Comparison of ENCODE assay signal across 8 mouse cellular contexts in genomic region chr19:42519760-42520159, GRCm38 (mm10). TPM values are rescaled to one million over a fixed set of nuclear protein-coding genes. Genes with fewer than 3 reads are reported as not detected.
A peak's percentile ranks its signal among the peaks of the same experiment; 100 is the strongest.
DNase-seq lines count a peak whose midpoint lies in the region; ATAC-seq and TF ChIP-seq lines count a peak whose summit lies in the region.

No protein-coding gene starts in this region.

- H3K27ac ChIP-seq in heart, embryonic 11.5 days (ENCODE audit: low read depth, low read length) = no peak overlapping the region
- H3K27ac ChIP-seq in embryonic facial prominence, embryonic 12.5 days = no peak overlapping the region
- H3K27ac ChIP-seq in limb, embryonic 10.5 days = no peak overlapping the region

- peak overlapping the region; percentile 93 for H3K4me3 ChIP-seq in heart, embryonic 11.5 days (ENCODE audit: low read depth, low read length)
- H3K4me3 ChIP-seq in C2C12 (ENCODE audit: insufficient read depth, poor library complexity, severe bottlenecking) = peak overlapping the region; percentile 84
- H3K4me3 ChIP-seq in embryonic facial prominence, embryonic 12.5 days = peak overlapping the region; percentile 94
- H3K4me3 ChIP-seq in limb, embryonic 10.5 days = peak overlapping the region; percentile 90

- peaks cover 12% of the 10 kb centered on the region; the same call in 1 of the 2 replicates for H3K27me3 ChIP-seq in heart, embryonic 11.5 days (ENCODE audit: control insufficient read depth, insufficient read depth, low read length)
- no peaks in the 10 kb centered on the region for H3K27me3 ChIP-seq in C2C12 (ENCODE audit: control insufficient read depth, insufficient read depth, insufficient read length)
- H3K27me3 ChIP-seq in embryonic facial prominence, embryonic 12.5 days = no peaks in the 10 kb centered on the region
- H3K27me3 ChIP-seq in limb, embryonic 10.5 days (ENCODE audit: low read depth, poor library complexity, severe bottlenecking) = no peaks in the 10 kb centered on the region
- H3K27me3 ChIP-seq in splenic B cell, adult 2 months (ENCODE audit: control insufficient read depth, insufficient read depth, low read length, poor library complexity, severe bottlenecking) = no peaks in the 10 kb centered on the region

- DNase-seq in heart, postnatal 36 days = no peak
- DNase-seq in limb, embryonic 10.5 days (ENCODE audit: low spot score) = no peak
- DNase-seq in splenic B cell, adult 2 months (ENCODE audit: low read depth, low spot score) = peak; percentile 5
- DNase-seq in adrenal gland, postnatal 25 days = no peak
- DNase-seq in urinary bladder, postnatal 4 days (ENCODE audit: low spot score in 2 of 2) = no peak

- intact Hi-C loops in heart, postnatal 36 days (cut with DNase I) = loop anchor here (5.0 kb wide), 2 partner anchors 138 to 233 kb away; partner anchors contain the start of gene Pyroxd2

- 0 out of 2 replicates have a peak overlapping the region, but pooled peaks have one; percentile 93 for H3K9ac ChIP-seq in heart, embryonic 11.5 days (ENCODE audit: low read depth, low read length)
- peak overlapping the region; percentile 87 for H3K9ac ChIP-seq in embryonic facial prominence, embryonic 12.5 days

- peaks cover 38% of the 10 kb centered on the region for H3K79me3 ChIP-seq in C2C12 (ENCODE audit: low read depth)

- H3K79me2 ChIP-seq in C2C12 (ENCODE audit: control insufficient read depth, insufficient read depth) = peaks cover 60% of the 10 kb centered on the region

- H3K4me1 ChIP-seq in heart, embryonic 11.5 days (ENCODE audit: control insufficient read depth, insufficient read depth, low read length) = peaks cover 7% of the 10 kb centered on the region
- peaks cover 8% of the 10 kb centered on the region for H3K4me1 ChIP-seq in embryonic facial prominence, embryonic 12.5 days
- H3K4me1 ChIP-seq in limb, embryonic 10.5 days = peaks cover 11% of the 10 kb centered on the region

- WGBS in heart, embryonic 11.5 days (ENCODE audit: insufficient replicate concordance) = 32% methylated on average over 9 of the region's 9 CpGs
- 49% methylated on average over 9 of the region's 9 CpGs for WGBS in embryonic facial prominence, embryonic 12.5 days
- 47% methylated on average over 9 of the region's 9 CpGs for WGBS in limb, embryonic 10.5 days

- no peaks in the 10 kb centered on the region for H3K9me3 ChIP-seq in heart, embryonic 11.5 days (replicated peaks; ENCODE audit: control insufficient read depth, low read length)
- no peaks in the 10 kb centered on the region for H3K9me3 ChIP-seq in embryonic facial prominence, embryonic 12.5 days
- H3K9me3 ChIP-seq in limb, embryonic 10.5 days (replicated peaks) = no peaks in the 10 kb centered on the region

- ATAC-seq in heart, embryonic 11.5 days (replicated peaks; ENCODE audit: insufficient number of reproducible peaks, low FRiP score, low TSS enrichment) = no peak
- ATAC-seq in embryonic facial prominence, embryonic 12.5 days (ENCODE audit: insufficient number of reproducible peaks, insufficient read depth, low FRiP score, low TSS enrichment) = no peak

- H3K4me2 ChIP-seq in heart, embryonic 11.5 days = peak overlapping the region; percentile 79
- H3K4me2 ChIP-seq in embryonic facial prominence, embryonic 12.5 days (replicated peaks) = peak overlapping the region; percentile 68

- no peaks in the 10 kb centered on the region for H3K36me3 ChIP-seq in heart, embryonic 11.5 days (ENCODE audit: control insufficient read depth, insufficient read depth, low read length)
- peaks cover 3% of the 10 kb centered on the region for H3K36me3 ChIP-seq in C2C12 (ENCODE audit: control insufficient read depth, insufficient read depth)
- no peaks in the 10 kb centered on the region for H3K36me3 ChIP-seq in embryonic facial prominence, embryonic 12.5 days
- H3K36me3 ChIP-seq in limb, embryonic 10.5 days = no peaks in the 10 kb centered on the region
- H3K36me3 ChIP-seq in splenic B cell, adult 2 months (ENCODE audit: control insufficient read depth, insufficient read depth, low read length, poor library complexity, severe bottlenecking) = no peaks in the 10 kb centered on the region

- H3ac ChIP-seq in C2C12 (ENCODE audit: control insufficient read depth, insufficient read length, low read depth) = peak overlapping the region; percentile 62

- no peak for TF ChIP-seq CTCF in C2C12 (IDR thresholded peaks at IDR 0.05; ENCODE audit: control insufficient read depth, insufficient read depth, insufficient read length)

TF ChIP-seq in C2C12, 6 proteins besides CTCF, POLR2A, EP300 and RAD21:
- TF ChIP-seq FOSL1 (IDR thresholded peaks at IDR 0.05; ENCODE audit: insufficient read depth, low read length, poor library complexity, severe bottlenecking) (no peak), CEBPB (IDR thresholded peaks at IDR 0.05; ENCODE audit: low read depth) (peak; percentile 66)

RNA-seq across cellular contexts. Expression of gene R3hcc1l, which starts 1.2 kb away (rescaled TPM):
- polyA plus RNA-seq in heart, embryonic 11.5 days (2014; fragmentation: Nextera tagmentation; extraction: Ambion mirVana) = 13.1 and 17.7 TPM in 2 replicates
- 10 to 100 TPM; 24.7 to 26.9 TPM for total RNA-seq in heart, postnatal 36 days (2021)
- polyA plus RNA-seq in C2C12 (2012; fragmentation: generic; extraction: Trizol) = 3.3 TPM
- polyA plus RNA-seq in embryonic facial prominence, embryonic 12.5 days (2016; fragmentation: Nextera tagmentation; extraction: Ambion mirVana) = 24.8 and 28.0 TPM in 2 replicates
- 20.3 and 21.4 TPM in 2 replicates for polyA plus RNA-seq in limb, embryonic 10.5 days (2016; fragmentation: Nextera tagmentation; extraction: Ambion mirVana)
- 21.1 and 30.9 TPM in 2 replicates for total RNA-seq in adrenal gland, postnatal 25 days (2021)
